Mouse (Mus musculus): ENCODE measurements around the gene Slc10a1. TPM values are rescaled to one million over a fixed set of nuclear protein-coding genes. Genes with fewer than 3 reads are reported as not detected.

The Slc10a1 gene
- total RNA-seq (2021) = not detected
- long read RNA-seq, experiment 1, partial matches to known transcripts = 0 of 2 reads
- long read RNA-seq, experiment 1, other reads (novel, unspliced or antisense) = 2 of 2 reads
- long read RNA-seq, experiment 2 = 0 reads

DNA sequence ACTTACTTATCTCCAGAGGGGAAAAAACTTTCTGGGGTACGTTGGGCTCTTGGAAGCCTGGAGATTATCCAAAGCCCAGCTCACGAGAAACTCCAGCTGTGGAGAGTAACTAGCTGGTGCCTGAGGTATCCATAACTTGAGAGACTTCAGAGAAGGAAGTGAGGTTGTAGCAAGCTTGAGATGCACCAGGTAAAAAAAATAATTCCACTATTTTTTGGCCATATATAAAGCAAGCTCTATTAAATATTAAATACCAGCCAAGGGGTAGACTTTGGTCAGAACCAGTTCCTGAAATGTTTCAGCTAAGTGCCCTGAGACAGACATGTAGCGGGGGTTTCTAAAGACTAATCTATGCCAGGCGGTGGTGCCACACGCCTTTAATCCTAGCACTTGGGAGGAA, at the start of gene Slc10a1:
TSS of gene Slc10a1 (minus strand) at position 101 of the 400 bp plus-strand sequence.
- TF ChIP-seq CTCF (conservative IDR thresholded peaks at IDR 0.05) = no peak
- no peak for DNase-seq (ENCODE audit: low spot score in 2 of 2)
- H3K27ac ChIP-seq = no peak within 1 kb of the TSS
- no peak within 1 kb of the TSS for H3K4me3 ChIP-seq

- DNase-seq (ENCODE audit: low spot score in 2 of 2) = no peak
These were observed 49.1 kb upstream of the Slc10a1 start for GRCm38 (mm10) chr12:81017624-81018023.

GRCm38 (mm10) chr12:81013496-81013895, 45.0 kb upstream of the Slc10a1 start:
- no peak overlapping the region for H3K4me3 ChIP-seq
- no peak overlapping the region for H3K27ac ChIP-seq
- TF ChIP-seq CTCF (conservative IDR thresholded peaks at IDR 0.05) = no peak
- no peak for DNase-seq (ENCODE audit: low spot score in 2 of 2)

More at GRCm38 (mm10) chr12:81017624-81018023, 49.1 kb upstream of the Slc10a1 start:
- Histone ChIP-seq H3K4me3 (no peak overlapping the region), H3K27ac (no peak overlapping the region)
- TF ChIP-seq CTCF (conservative IDR thresholded peaks at IDR 0.05) = no peak

- no peak for DNase-seq (ENCODE audit: low spot score in 2 of 2)
- peak; percentile 19; the same call in 1 of the 2 replicates for TF ChIP-seq CTCF (conservative IDR thresholded peaks at IDR 0.05)
- Histone ChIP-seq H3K4me3 (no peak overlapping the region), H3K27ac (no peak overlapping the region)
These were observed 43.5 kb upstream of the Slc10a1 start for GRCm38 (mm10) chr12:81011994-81012393.

DNA sequence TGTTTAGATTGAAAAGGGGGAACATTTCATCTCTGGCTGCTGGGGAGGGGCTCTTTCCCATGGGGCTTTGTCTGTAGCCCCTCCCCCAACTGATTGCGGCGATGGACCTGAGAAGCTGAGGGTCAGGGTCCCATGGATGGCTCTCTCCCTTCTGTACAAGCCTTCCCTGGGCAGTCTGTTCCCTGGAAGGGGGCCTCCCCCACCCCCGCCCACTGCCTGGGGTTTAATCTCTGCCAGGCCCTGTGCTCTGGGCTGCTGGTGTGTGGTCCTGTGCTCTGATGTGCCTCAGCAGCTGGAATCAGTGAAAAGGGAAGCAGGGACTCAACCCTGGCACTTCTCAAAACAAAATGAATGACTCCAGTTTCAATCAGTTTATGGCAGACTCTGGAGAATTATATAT, 41.3 kb upstream of the Slc10a1 start:
- no peak for TF ChIP-seq CTCF (conservative IDR thresholded peaks at IDR 0.05)
- DNase-seq (ENCODE audit: low spot score in 2 of 2) = no peak
- Histone ChIP-seq H3K4me3 (no peak overlapping the region), H3K27ac (no peak overlapping the region)

- DNase-seq (ENCODE audit: low spot score in 2 of 2) = no peak
- H3K27ac ChIP-seq = no peak overlapping the region
- H3K4me3 ChIP-seq = no peak overlapping the region
- TF ChIP-seq CTCF (conservative IDR thresholded peaks at IDR 0.05) = no peak
These were observed 34.5 kb upstream of the Slc10a1 start for GRCm38 (mm10) chr12:81002841-81003635.

DNA sequence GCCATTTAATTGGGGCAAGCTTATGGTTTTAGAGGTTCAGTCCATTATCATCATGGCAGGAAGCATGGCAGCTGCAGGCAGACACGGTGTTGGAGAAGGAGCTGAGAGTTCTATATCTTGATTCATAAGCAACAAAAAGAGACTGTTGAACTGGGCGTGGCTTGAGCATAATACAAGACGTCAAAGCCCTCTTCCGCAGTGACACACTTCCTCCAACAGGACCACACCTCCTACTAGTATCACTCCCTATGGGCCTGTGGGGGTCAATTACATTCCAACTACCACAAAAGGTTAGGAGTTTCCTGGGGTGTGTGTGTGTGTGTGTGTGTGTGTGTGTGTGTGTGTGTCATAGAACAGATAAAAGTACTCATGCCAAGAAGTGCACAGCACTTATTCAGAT, 32.4 kb upstream of the Slc10a1 start:
- no peak for DNase-seq (ENCODE audit: low spot score in 2 of 2)
- H3K27ac ChIP-seq = no peak overlapping the region
- TF ChIP-seq CTCF (conservative IDR thresholded peaks at IDR 0.05) = no peak
- H3K4me3 ChIP-seq = no peak overlapping the region

GRCm38 (mm10) chr12:80998528-80999221, 30.2 kb upstream of the Slc10a1 start:
- Histone ChIP-seq H3K4me3 (no peak overlapping the region), H3K27ac (no peak overlapping the region)
- TF ChIP-seq CTCF (conservative IDR thresholded peaks at IDR 0.05) = no peak
- DNase-seq (ENCODE audit: low spot score in 2 of 2) = no peak

DNA sequence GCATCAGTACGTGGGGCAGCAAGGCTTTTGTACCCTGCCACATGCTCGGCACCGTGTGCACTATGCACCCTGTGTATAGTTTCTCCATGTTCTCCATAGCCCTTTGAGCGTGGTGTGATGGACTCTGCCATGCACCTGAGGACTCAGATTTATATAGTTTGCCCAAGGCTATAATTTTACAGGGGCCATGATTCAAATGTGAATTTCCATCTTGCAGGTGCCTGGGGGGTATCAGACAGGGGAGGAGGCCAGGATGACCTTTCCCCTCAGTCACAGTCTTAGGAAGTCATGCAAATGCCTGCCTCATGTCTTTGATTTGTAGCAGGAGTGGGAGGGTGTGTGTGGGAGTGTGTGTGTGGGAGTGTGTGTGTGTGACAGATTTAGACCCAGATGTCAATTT, 29.1 kb upstream of the Slc10a1 start:
- TF ChIP-seq CTCF (conservative IDR thresholded peaks at IDR 0.05) = no peak
- no peak for DNase-seq (ENCODE audit: low spot score in 2 of 2)
- no peak overlapping the region for H3K4me3 ChIP-seq
- no peak overlapping the region for H3K27ac ChIP-seq

- Histone ChIP-seq H3K27ac (no peak overlapping the region), H3K4me3 (no peak overlapping the region)
- TF ChIP-seq CTCF (conservative IDR thresholded peaks at IDR 0.05) = no peak
- DNase-seq (ENCODE audit: low spot score in 2 of 2) = no peak
These were observed 26.8 kb upstream of the Slc10a1 start for GRCm38 (mm10) chr12:80995326-80995725.

GRCm38 (mm10) chr12:80993773-80994172, 25.3 kb upstream of the Slc10a1 start:
- TF ChIP-seq CTCF (conservative IDR thresholded peaks at IDR 0.05) = no peak
- Histone ChIP-seq H3K27ac (no peak overlapping the region), H3K4me3 (no peak overlapping the region)
- DNase-seq (ENCODE audit: low spot score in 2 of 2) = no peak

GRCm38 (mm10) chr12:80992540-80993122, 24.1 kb upstream of the Slc10a1 start:
- Histone ChIP-seq H3K27ac (no peak overlapping the region), H3K4me3 (no peak overlapping the region)
- DNase-seq (ENCODE audit: low spot score in 2 of 2) = no peak
- TF ChIP-seq CTCF (conservative IDR thresholded peaks at IDR 0.05) = peak; percentile 55

DNA sequence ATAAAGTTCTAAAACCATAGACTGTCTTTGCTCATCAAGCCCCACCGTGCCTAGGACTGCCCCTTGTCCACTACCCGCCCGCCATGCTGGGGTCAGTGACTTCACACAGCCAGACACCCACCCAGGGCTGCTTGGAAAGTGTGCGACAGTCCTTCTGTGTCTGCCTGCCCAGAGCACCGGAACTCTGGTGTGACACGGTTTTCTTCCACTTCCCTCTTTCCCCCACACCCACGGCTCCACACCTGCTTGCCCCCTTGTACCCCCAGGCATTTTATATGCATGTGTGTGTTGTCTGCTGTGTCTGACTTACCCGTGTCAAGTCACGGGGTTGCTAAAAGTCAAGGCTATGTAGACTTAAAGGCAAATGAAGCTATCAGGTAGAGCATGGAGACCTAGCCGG, 23.3 kb upstream of the Slc10a1 start:
- TF ChIP-seq CTCF (conservative IDR thresholded peaks at IDR 0.05) = no peak
- DNase-seq (ENCODE audit: low spot score in 2 of 2) = no peak
- no peak overlapping the region for H3K27ac ChIP-seq
- H3K4me3 ChIP-seq = no peak overlapping the region

Data from layer of hippocampus, adult 2 months (tissue).